Mouse (Mus musculus): ENCODE results near the gene Zfp879. TPM values are rescaled to one million over a fixed set of nuclear protein-coding genes. Genes with fewer than 3 reads are reported as not detected.

Gene Zfp879
- under 1 TPM in 1 of 2 experiments, not detected in 1; 0.88 TPM for polyA plus RNA-seq (2017; shearing (Covaris generic))

DNA sequence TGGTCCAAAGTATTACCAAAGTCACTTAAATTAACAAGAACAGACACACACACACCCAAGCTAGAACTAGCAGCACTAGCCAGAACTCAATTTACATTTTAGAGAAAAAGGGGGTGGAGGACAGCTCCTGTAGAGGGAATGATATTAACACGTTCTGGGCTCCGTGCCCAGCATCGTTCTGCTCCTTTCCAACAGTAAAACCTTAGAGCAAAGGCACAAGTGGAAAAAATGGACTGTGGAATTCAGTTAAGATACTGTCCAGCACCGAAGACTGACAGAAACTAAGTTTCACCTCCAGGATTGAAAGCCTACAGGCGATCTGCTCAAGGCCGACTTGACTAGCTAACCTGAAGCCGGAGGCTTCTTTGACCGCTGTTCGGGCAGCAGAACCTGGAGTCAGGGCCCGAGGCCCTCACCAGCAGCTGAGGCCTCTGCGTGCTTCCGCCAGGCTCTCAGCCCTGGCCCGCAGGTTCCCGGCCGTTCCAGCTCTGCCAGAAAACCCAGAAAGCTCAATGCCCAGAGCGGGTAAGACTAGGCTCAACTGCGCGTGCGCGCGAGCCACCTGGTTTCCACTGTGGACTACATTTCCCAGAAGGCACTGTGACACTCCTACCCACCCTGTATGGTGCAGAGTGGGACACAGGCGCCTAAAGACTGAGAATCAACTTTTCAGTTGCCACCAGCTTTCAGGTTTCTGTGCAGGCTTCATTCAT, at the start of gene Zfp879:
Zfp879 (minus strand) TSS at position 530 of the 713 bp plus-strand sequence.

DNA sequence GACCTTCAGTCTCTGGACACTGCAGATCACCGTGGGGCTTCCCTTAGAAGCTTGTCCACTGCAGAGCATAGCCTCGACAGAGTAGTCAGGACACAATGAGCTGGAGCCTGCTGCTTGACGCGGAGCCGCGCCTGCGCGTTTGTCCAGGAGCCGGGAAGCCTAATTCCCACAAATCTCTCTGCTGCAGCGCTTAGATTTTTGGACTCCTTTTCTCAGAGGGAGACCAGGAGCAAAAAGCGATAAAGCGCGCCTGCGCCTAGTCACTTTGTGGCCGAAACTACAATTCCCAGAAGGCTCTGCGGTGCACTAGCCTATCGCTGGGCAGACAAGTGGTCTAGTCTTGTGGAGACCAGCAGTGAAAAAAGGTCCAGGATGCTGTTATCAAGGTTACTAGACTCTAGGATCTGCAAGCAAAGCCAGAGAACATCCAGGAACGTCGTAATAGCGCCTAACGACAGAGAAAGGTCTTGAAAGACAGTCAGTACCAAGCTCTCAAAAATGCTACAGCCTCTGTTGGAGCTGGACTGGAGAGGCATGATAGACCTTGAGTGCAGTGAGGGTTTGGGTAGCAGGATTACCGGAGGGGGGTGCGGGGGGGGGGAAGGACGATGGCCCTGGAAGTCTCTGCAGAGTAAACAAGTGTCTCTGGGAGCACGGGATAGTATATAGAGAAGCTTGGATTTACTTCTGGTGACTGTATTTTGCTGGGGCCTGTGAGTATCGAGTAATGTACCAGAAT, 46.2 kb upstream of the Zfp879 start, which contains the start of gene Zfp454:
Zfp454 (minus strand) TSS at position 262 of the 739 bp plus-strand sequence.

DNA sequence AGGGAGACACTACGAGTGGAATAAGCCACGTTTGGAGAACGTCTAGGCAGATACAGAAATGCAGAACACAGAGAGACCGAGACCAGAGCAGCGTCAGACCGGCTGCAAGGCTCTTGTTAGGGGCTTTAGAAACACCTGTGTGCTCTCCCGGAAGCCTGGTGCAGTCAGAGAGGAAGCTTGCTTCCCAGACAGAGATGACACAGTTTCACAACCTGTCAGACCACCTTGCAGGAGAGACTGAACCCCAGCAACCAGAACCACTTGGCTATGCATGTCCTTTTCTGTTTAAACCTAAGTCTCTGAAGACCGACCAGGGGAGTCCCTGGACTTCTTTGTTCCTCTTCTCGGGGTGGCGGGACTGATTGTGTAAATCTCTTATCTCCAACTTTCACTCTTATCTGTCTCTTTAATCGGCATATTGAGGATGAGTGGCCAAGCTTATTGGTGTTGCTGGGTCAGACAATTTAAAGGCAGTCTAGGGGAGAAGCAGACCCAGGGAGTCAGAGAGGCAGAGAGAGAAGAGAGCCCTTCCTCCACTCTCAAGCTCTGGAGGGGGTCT, 8.9 kb upstream of the Zfp879 start, which contains the start of gene Grm6:
Grm6 (plus strand) TSS at position 509 of the 559 bp plus-strand sequence.

DNA sequence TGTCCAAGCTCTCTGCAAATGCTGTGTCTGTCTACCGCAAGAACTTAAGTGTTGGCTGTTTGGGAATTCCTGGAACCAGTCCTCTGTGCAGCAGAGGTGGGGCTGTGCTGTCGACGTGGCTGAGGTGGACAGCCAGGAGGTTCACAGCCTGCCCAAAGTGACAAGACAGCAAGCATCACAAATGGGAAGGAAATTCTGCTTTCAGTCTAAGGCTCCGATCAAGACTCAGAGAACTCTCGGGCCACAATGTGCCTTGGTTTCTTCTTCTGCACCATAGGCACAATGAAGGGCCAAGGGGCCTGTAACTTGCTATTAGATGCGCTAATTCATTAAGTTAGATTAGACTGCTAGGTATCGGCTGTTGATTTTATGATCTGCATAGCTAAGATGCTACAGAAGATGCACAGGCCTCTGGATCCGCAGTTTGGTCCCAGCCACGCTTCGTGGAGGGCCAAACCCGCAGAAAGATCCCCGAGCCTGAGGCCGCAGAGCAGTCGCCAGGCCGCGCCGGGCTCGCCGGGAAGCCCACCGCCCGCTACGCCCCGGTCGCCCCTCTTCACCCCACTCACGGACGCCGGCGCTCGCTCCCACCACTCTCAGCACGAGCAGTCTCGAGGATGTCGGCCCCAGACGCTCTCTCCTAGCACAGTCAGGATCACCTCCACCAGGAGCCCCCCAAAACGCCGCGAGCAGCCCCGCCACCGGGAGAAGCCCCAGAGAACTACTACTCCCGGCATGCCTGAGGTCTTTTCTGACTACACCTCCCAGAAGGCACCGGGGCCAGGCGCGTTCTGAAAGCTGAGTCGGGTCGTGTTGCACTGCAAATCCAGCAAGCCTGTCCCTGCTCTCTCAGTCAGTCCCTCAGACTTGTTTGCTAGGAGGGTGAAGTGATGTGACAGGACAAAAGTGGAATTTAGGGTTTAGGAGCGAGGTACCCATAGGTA, 14.1 kb downstream of the Zfp879 start, which contains the start of gene Zfp354c:
Zfp354c (minus strand) TSS at position 715 of the 944 bp plus-strand sequence.

Other genes starting within 250 kb of the Zfp879 start
- under 1 TPM in 1 of 2 experiments, not detected in 1; 0.28 TPM for gene Adamts2, start 239.5 kb downstream of the Zfp879 start, polyA plus RNA-seq (2017; shearing (Covaris generic))
- gene Zfp354c, start 13.8 kb downstream of the Zfp879 start, polyA plus RNA-seq (2017; shearing (Covaris generic)), result 1 to 10 TPM; 1.3 to 5.0 TPM
- under 1 TPM in 1 of 2 experiments, not detected in 1; 0.32 TPM for gene Grm6, start 9.1 kb upstream of the Zfp879 start, polyA plus RNA-seq (2017; shearing (Covaris generic))
- not detected for gene Zfp454, start 46.1 kb upstream of the Zfp879 start, polyA plus RNA-seq (2017; shearing (Covaris generic))
- gene Zfp2, start 74.6 kb upstream of the Zfp879 start, polyA plus RNA-seq (2017; shearing (Covaris generic)), result 1 to 10 TPM in 1 of 2 experiments, under 1 TPM in 1; 0.33 to 1.5 TPM
- under 1 TPM in 1 of 2 experiments, not detected in 1; 0.66 TPM for gene Zfp354b, start 90.1 kb upstream of the Zfp879 start, polyA plus RNA-seq (2017; shearing (Covaris generic))
- gene 4933414I15Rik, start 102.2 kb upstream of the Zfp879 start, polyA plus RNA-seq (2017; shearing (Covaris generic)), result under 1 TPM in 1 of 2 experiments, not detected in 1; 0.41 TPM
- not detected for gene Prop1, start 112.2 kb upstream of the Zfp879 start, polyA plus RNA-seq (2017; shearing (Covaris generic))
- gene Olfr1378, start 125.0 kb upstream of the Zfp879 start, polyA plus RNA-seq (2017; shearing (Covaris generic)), result not detected
- gene Olfr1377, start 140.4 kb upstream of the Zfp879 start, polyA plus RNA-seq (2017; shearing (Covaris generic)), result under 1 TPM in 1 of 2 experiments, not detected in 1; 0.41 TPM
- gene Olfr51, start 162.0 kb upstream of the Zfp879 start, polyA plus RNA-seq (2017; shearing (Covaris generic)), result not detected
- gene Olfr54, start 172.7 kb upstream of the Zfp879 start, polyA plus RNA-seq (2017; shearing (Covaris generic)), result under 1 TPM in 1 of 2 experiments, not detected in 1; 0.06 TPM
- gene Olfr1375, start 206.6 kb upstream of the Zfp879 start, polyA plus RNA-seq (2017; shearing (Covaris generic)), result not detected
- not detected for gene Zfp354a, start 217.7 kb upstream of the Zfp879 start, polyA plus RNA-seq (2017; shearing (Covaris generic))

All from activated CD4-positive, CD25-positive, alpha-beta regulatory T cell (primary cell).